Mouse (Mus musculus) hindbrain, embryonic 15.5 days (tissue): ENCODE measurements around the gene Hs2st1. TPM values are rescaled to one million over a fixed set of nuclear protein-coding genes. Genes with fewer than 3 reads are reported as not detected.
A peak's percentile ranks its signal among the peaks of the same experiment; 100 is the strongest.

Experiments used
- ATAC-seq: fragments of 200-750 bp; cut with Nextera tagmentation; 2 replicates; pipeline ENCODE4 v1.8.0; 2017; ENCODE audit warnings: low read depth, moderate number of reproducible peaks, moderate TSS enrichment; ENCODE audit not compliant: low FRiP score
- H3K27ac ChIP-seq: fragments of 300-500 bp; sonication (generic); replicated peaks from 2 replicates; pipeline ENCODE4 v1.5.1; 2015; ENCODE audit warnings: mild to moderate bottlenecking, inconsistent platforms
- H3K27me3 ChIP-seq: fragments of 300-500 bp; sonication (generic); 2 replicates; pipeline ENCODE4 v1.6.1; 2015; ENCODE audit warnings: control low read depth, inconsistent platforms
- H3K36me3 ChIP-seq: fragments of 300-500 bp; sonication (generic); 2 replicates; pipeline ENCODE4 v1.6.1; 2015; ENCODE audit warnings: control low read depth, inconsistent platforms
- H3K4me1 ChIP-seq: fragments of 300-500 bp; sonication (generic); replicated peaks from 2 replicates; pipeline ENCODE4 v1.6.1; 2015; ENCODE audit warnings: control low read depth, inconsistent platforms
- H3K4me2 ChIP-seq: fragments of 300-500 bp; sonication (generic); 2 replicates; pipeline ENCODE4 v1.6.1; 2015; ENCODE audit warnings: moderate library complexity, mild to moderate bottlenecking, inconsistent platforms
- H3K4me3 ChIP-seq: fragments of 300-500 bp; sonication (generic); 2 replicates; pipeline ENCODE4 v1.5.1; 2015; ENCODE audit warnings: mild to moderate bottlenecking, inconsistent platforms
- H3K9ac ChIP-seq: fragments of 300-500 bp; sonication (generic); 2 replicates; pipeline ENCODE4 v1.6.1; 2015; ENCODE audit warnings: inconsistent platforms
- H3K9me3 ChIP-seq: fragments of 300-500 bp; sonication (generic); 2 replicates; pipeline ENCODE4 v1.6.1; 2016; ENCODE audit warnings: control low read depth, inconsistent platforms
- WGBS: fragments of 180-500 bp; shearing (Covaris S2); methylation state at CpG from one replicate; pipeline ENCODE4 v1.1.7; 2015; 5-methylcytosine and 5-hydroxymethylcytosine counted together
- polyA plus RNA-seq: library from polyadenylated mRNA; unstranded; fragments of >200 nt; fragmentation: Nextera tagmentation; extraction: Ambion mirVana; gene quantifications from 2 replicates; pipeline ENCODE4 v1.2.1, GENCODE M21; 2015

The Hs2st1 gene
- polyA plus RNA-seq, 1 experiment from 2014 or later, result 14.4 TPM

GRCm38 (mm10) chr3:144545832-144546231, 24.1 kb downstream of the Hs2st1 start:
- H3K9me3 ChIP-seq, result no peaks in the 10 kb centered on the region
- no peaks in the 10 kb centered on the region for H3K27me3 ChIP-seq
- H3K36me3 ChIP-seq, result no peaks in the 10 kb centered on the region
- 28% methylated on average over 4 of the region's 4 CpGs for WGBS
- no peak overlapping the region for H3K4me2 ChIP-seq
- ATAC-seq, result no peak
- no peak overlapping the region for H3K4me3 ChIP-seq
- H3K9ac ChIP-seq, result no peak overlapping the region
- peaks cover 23% of the 10 kb centered on the region for H3K4me1 ChIP-seq
- H3K27ac ChIP-seq, result no peak overlapping the region; the same call in 1 of the 2 replicates

GRCm38 (mm10) chr3:144545152-144545551, 24.8 kb downstream of the Hs2st1 start:
- no peak overlapping the region for H3K4me2 ChIP-seq
- no peak overlapping the region for H3K4me3 ChIP-seq
- peaks cover 23% of the 10 kb centered on the region for H3K4me1 ChIP-seq
- no peak for ATAC-seq
- no peak overlapping the region for H3K9ac ChIP-seq
- 75% methylated on average over 7 of the region's 7 CpGs for WGBS
- H3K27ac ChIP-seq, result no peak overlapping the region
- no peaks in the 10 kb centered on the region for H3K36me3 ChIP-seq
- no peaks in the 10 kb centered on the region for H3K9me3 ChIP-seq
- no peaks in the 10 kb centered on the region for H3K27me3 ChIP-seq

- Histone ChIP-seq H3K9ac (no peak overlapping the region), H3K36me3 (no peaks in the 10 kb centered on the region), H3K27me3 (no peaks in the 10 kb centered on the region), H3K4me2 (no peak overlapping the region), H3K4me3 (no peak overlapping the region), H3K9me3 (no peaks in the 10 kb centered on the region), H3K4me1 (peaks cover 23% of the 10 kb centered on the region), H3K27ac (no peak overlapping the region)
- 81% methylated on average over 6 of the region's 6 CpGs for WGBS
- ATAC-seq, result no peak
These were observed 28.0 kb downstream of the Hs2st1 start for GRCm38 (mm10) chr3:144541906-144542438.

GRCm38 (mm10) chr3:144540805-144541204, 29.2 kb downstream of the Hs2st1 start:
- peaks cover 16% of the 10 kb centered on the region for H3K4me1 ChIP-seq
- no peaks in the 10 kb centered on the region for H3K36me3 ChIP-seq
- H3K9me3 ChIP-seq, result no peaks in the 10 kb centered on the region
- WGBS, result 78% methylated on average over 3 of the region's 3 CpGs
- no peak overlapping the region for H3K4me2 ChIP-seq
- no peaks in the 10 kb centered on the region for H3K27me3 ChIP-seq
- no peak overlapping the region for H3K4me3 ChIP-seq
- no peak overlapping the region for H3K27ac ChIP-seq
- no peak for ATAC-seq
- H3K9ac ChIP-seq, result no peak overlapping the region

- Histone ChIP-seq H3K4me3 (no peak overlapping the region), H3K9me3 (no peaks in the 10 kb centered on the region), H3K27me3 (no peaks in the 10 kb centered on the region), H3K27ac (no peak overlapping the region), H3K4me1 (peaks cover 8% of the 10 kb centered on the region; the same call in 1 of the 2 replicates), H3K9ac (no peak overlapping the region), H3K4me2 (no peak overlapping the region), H3K36me3 (no peaks in the 10 kb centered on the region)
- ATAC-seq, result no peak
- 82% methylated on average over 3 of the region's 3 CpGs for WGBS
These were observed 30.9 kb downstream of the Hs2st1 start for GRCm38 (mm10) chr3:144539051-144539450.

GRCm38 (mm10) chr3:144537078-144537855, 32.7 kb downstream of the Hs2st1 start:
- H3K9ac ChIP-seq, result no peak overlapping the region
- H3K27ac ChIP-seq, result no peak overlapping the region
- 79% methylated on average over 7 of the region's 7 CpGs for WGBS
- H3K4me2 ChIP-seq, result no peak overlapping the region
- ATAC-seq, result no peak
- peaks cover 9% of the 10 kb centered on the region; the same call in 1 of the 2 replicates for H3K4me1 ChIP-seq
- no peaks in the 10 kb centered on the region for H3K9me3 ChIP-seq
- no peaks in the 10 kb centered on the region for H3K27me3 ChIP-seq
- H3K4me3 ChIP-seq, result no peak overlapping the region
- no peaks in the 10 kb centered on the region for H3K36me3 ChIP-seq

- Histone ChIP-seq H3K4me1 (peaks cover 10% of the 10 kb centered on the region), H3K36me3 (no peaks in the 10 kb centered on the region), H3K27ac (no peak overlapping the region), H3K9me3 (no peaks in the 10 kb centered on the region), H3K27me3 (no peaks in the 10 kb centered on the region), H3K4me2 (no peak overlapping the region), H3K4me3 (no peak overlapping the region), H3K9ac (no peak overlapping the region)
- 94% methylated on average over 4 of the region's 4 CpGs for WGBS
- ATAC-seq, result no peak
These were observed 34.9 kb downstream of the Hs2st1 start for GRCm38 (mm10) chr3:144535056-144535455.

GRCm38 (mm10) chr3:144531023-144531422, 39.0 kb downstream of the Hs2st1 start:
- Histone ChIP-seq H3K27me3 (no peaks in the 10 kb centered on the region), H3K4me3 (no peak overlapping the region), H3K9me3 (no peaks in the 10 kb centered on the region), H3K27ac (no peak overlapping the region; the same call in 1 of the 2 replicates), H3K9ac (no peak overlapping the region), H3K4me2 (peak overlapping the region; percentile 13; the same call in 1 of the 2 replicates), H3K36me3 (no peaks in the 10 kb centered on the region), H3K4me1 (peaks cover 15% of the 10 kb centered on the region)
- 37% methylated on average over 5 of the region's 5 CpGs for WGBS
- ATAC-seq, result no peak

- no peaks in the 10 kb centered on the region for H3K27me3 ChIP-seq
- H3K4me2 ChIP-seq, result no peak overlapping the region
- ATAC-seq, result no peak
- H3K9ac ChIP-seq, result no peak overlapping the region
- WGBS, result 94% methylated on average over 7 of the region's 7 CpGs
- no peaks in the 10 kb centered on the region for H3K9me3 ChIP-seq
- no peak overlapping the region for H3K4me3 ChIP-seq
- no peak overlapping the region for H3K27ac ChIP-seq
- no peaks in the 10 kb centered on the region for H3K36me3 ChIP-seq
- peaks cover 15% of the 10 kb centered on the region for H3K4me1 ChIP-seq
These were observed 42.1 kb downstream of the Hs2st1 start for GRCm38 (mm10) chr3:144527918-144528317.

GRCm38 (mm10) chr3:144519581-144520272, 50.3 kb downstream of the Hs2st1 start:
- H3K9ac ChIP-seq, result no peak overlapping the region
- H3K4me3 ChIP-seq, result no peak overlapping the region
- peak; percentile 68; the same call in 1 of the 2 replicates for ATAC-seq
- no peak overlapping the region for H3K4me2 ChIP-seq
- no peaks in the 10 kb centered on the region for H3K9me3 ChIP-seq
- H3K27me3 ChIP-seq, result no peaks in the 10 kb centered on the region
- H3K36me3 ChIP-seq, result no peaks in the 10 kb centered on the region
- 0 out of 2 replicates have a peak, but pooled peaks cover 12% of the 10 kb centered on the region for H3K4me1 ChIP-seq
- 51% methylated on average over 10 of the region's 10 CpGs for WGBS
- H3K27ac ChIP-seq, result no peak overlapping the region

- Histone ChIP-seq H3K4me3 (no peak overlapping the region), H3K27ac (no peak overlapping the region), H3K27me3 (no peaks in the 10 kb centered on the region), H3K9me3 (no peaks in the 10 kb centered on the region), H3K4me1 (0 out of 2 replicates have a peak, but pooled peaks cover 12% of the 10 kb centered on the region), H3K4me2 (no peak overlapping the region), H3K9ac (no peak overlapping the region), H3K36me3 (no peaks in the 10 kb centered on the region)
- 56% methylated on average over 5 of the region's 5 CpGs for WGBS
- ATAC-seq, result no peak
These were observed 51.1 kb downstream of the Hs2st1 start for GRCm38 (mm10) chr3:144518917-144519316.

- WGBS, result 84% methylated on average over 7 of the region's 7 CpGs
- H3K4me3 ChIP-seq, result no peak overlapping the region
- no peaks in the 10 kb centered on the region for H3K36me3 ChIP-seq
- no peaks in the 10 kb centered on the region for H3K9me3 ChIP-seq
- H3K27ac ChIP-seq, result no peak overlapping the region
- no peak overlapping the region for H3K9ac ChIP-seq
- no peak overlapping the region for H3K4me2 ChIP-seq
- 0 out of 2 replicates have a peak, but pooled peaks cover 12% of the 10 kb centered on the region for H3K4me1 ChIP-seq
- H3K27me3 ChIP-seq, result no peaks in the 10 kb centered on the region
- ATAC-seq, result no peak
These were observed 54.7 kb downstream of the Hs2st1 start for GRCm38 (mm10) chr3:144515286-144515685.
